Mouse (Mus musculus): Measurements from ENCODE around the gene Arhgap45.
"Not testable (repeated sequence)": the region's sequence is repeated elsewhere in the genome, so short reads cannot be mapped to it uniquely, and the experiment has no call there.

Gene Arhgap45

DNA sequence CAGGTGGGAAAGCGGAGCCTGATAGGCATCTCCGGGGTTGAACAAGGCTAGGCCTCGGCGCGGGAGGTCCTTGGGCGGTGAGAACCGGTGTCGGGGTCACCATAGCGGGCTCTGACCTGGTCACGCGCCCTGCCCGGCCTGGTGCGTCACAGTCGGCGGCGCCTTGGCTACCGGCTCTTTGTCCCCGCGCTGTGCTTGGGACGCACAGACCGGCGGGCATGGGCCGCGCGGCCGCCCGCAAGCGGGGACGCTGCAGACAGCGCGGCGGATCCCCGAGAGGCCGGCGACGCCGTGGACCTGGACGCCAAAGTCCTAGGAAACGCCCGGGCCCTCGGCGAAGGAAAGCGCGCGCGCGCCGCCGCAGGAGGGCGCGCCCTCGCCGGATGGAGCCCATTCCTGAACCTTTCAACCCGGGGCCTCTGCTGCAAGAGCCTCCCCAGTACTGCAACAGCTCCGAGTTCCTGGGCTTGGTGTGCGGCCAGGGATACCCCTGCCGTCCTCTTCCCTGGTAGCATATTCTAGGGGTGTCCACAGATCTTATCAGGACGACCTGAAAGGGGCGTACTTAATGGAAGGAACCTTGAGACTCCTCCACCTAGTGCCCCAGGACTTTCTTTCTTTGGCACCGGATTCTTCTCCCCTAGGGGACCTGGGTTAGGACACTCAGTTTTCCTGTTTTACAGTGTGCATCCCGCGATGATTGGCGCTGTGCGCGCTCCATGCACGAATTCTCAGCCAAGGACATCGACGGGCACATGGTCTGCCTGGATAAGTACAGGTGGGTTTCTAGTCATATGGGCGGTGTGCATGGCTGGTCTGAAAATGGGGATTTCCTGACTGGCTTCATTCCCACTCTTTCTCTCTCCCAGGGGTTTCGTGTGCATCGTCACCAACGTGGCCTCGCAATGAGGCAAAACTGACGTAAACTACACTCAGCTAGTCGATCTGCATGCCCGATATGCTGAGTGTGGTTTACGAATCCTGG, 37.7 kb downstream of the Arhgap45 start:
- no peak for DNase-seq (ENCODE audit: extremely low spot score, low read depth, low spot score)

DNA sequence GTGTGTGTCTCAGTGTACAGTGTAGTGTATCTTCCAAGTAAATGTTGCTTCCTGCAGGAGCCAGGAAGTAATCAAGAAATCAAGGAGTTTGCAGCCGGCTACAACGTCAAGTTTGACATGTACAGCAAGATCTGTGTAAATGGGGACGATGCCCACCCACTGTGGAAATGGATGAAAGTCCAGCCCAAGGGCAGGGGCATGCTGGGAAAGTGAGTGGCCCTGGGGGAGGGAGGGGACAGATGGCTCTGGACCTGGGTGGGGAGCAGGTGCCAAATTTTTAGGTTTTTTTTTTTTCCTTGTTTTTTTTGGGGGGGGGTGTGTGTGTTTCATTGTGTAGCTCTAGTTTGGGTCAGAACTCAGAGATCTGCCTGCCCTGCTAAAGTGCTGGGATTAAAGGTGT, 38.5 kb downstream of the Arhgap45 start:
- DNase-seq (ENCODE audit: extremely low spot score, low read depth, low spot score): not testable (repeated sequence)

DNA sequence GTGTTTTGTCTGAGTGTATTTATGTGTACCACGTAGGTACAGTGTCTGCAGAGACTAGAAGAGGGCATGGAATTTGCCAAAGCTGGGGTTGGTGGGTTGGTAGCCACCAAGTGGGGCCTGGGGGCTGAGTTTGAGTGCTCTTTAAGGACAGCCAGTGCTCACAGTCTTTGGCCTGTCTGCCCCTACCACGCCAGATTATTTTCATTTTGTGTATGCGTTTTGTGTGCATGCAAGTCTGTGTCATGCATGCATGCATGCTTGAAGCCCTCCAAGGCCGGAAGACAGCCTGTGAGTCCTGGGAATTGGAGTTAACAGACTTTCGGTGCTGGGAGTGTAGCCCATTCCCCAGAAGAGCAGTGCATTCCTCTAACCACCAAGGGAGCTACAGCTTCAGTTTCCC, 38.9 kb downstream of the Arhgap45 start:
- DNase-seq (ENCODE audit: extremely low spot score, low read depth, low spot score): no peak

DNA sequence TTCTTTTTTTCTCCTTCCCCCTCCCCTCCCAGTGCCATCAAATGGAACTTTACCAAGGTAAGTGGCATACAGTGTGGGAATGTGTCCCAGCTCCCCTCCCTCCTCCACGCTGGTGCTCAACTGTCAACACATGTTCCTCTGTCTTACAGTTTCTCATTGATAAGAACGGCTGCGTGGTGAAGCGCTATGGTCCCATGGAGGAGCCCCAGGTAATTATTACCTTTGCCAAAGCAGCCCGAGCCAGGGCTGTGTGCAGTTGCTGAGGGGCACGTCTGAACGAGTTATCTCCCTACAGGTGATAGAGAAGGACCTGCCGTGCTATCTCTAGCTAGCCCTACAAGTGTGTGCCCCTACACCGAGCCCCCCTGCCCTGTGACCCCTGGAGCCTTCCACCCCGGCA, 39.4 kb downstream of the Arhgap45 start:
- no peak for DNase-seq (ENCODE audit: extremely low spot score, low read depth, low spot score)

DNA sequence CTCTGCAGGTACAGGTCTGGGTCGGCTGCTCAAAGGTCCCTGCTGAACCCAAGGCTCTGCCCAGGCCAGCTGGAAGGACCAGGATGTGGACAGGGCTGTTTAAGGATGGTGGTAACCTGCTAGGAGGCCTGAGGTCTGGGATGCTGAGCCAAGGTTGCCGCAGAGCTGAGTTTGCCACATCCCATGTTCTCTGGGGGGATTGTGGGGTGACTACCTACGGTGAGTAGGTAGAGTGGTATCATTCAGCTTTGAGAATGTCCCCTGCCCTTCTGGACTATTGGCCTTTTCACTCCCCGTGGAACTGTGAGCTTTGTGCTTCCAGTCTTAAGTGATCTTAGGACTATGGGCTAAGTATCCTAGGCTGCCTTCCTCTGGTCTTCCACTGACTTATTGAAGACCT, 40.1 kb downstream of the Arhgap45 start:
- DNase-seq (ENCODE audit: extremely low spot score, low read depth, low spot score): no peak

DNA sequence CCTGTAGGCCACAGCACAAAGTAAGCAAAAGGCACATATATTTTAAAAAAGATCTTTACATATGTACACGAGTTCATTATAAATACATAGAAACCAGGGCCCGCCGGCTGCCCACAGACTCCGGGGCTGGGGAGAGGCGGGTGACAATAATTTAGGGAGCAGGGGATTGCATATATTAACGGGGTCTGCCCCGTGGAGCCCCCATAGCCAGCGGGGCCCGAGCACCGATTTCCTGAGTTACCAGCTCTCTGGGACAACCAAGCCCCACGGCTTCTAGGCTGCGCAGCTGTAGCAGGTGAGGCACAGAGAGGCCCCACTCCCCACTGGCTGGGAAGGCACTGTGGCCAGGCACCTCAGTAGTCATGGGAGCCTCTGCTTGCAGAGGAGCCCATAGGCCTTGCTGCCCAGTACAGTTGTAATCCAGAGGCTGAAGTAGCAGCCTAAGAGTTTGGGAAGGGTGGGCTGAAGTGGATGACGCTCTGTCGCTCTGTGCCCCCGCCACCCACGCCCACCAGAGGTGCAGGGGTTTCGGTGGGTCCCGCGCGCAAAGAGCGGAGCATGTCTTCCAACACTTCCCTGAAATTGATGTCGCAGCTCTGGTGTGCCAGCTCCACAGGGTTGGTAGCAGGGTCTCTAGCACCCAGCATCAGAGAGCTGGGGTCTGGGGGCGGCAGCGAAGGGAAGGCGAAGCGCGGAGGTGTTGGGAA, 40.7 kb downstream of the Arhgap45 start:
- no peak for DNase-seq (ENCODE audit: extremely low spot score, low read depth, low spot score)

DNA sequence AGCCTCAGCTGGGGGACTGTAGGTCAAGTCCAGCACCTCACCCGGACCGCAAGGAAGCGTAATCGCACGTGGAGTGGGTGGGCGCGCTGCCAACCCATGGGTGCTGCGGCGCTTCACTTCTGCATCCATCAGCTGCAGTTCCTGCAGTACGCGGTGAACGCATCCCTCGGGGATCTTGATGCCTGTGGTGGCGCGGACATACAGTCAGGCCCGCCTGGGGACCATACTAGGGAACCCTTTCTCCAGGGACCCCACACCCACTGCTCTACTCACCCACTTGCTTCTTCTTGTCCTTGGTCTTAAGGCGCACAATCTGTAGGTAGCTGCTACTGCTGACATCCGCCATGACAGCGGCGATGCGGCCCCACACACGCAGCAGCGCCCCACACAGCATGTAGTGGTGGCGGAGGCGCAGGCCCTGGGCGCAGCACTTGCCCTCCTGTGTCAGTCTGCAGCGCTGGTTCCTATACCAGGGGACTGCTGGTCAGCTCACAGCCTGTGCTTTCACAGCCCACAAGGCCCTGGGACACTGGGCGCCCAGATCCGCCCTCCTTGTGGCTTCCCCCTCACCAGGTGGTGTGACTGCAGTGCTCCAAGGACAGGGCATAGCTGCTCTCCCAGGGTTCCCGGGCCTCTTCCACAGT, 41.4 kb downstream of the Arhgap45 start:
- DNase-seq (ENCODE audit: extremely low spot score, low read depth, low spot score): no peak

DNA sequence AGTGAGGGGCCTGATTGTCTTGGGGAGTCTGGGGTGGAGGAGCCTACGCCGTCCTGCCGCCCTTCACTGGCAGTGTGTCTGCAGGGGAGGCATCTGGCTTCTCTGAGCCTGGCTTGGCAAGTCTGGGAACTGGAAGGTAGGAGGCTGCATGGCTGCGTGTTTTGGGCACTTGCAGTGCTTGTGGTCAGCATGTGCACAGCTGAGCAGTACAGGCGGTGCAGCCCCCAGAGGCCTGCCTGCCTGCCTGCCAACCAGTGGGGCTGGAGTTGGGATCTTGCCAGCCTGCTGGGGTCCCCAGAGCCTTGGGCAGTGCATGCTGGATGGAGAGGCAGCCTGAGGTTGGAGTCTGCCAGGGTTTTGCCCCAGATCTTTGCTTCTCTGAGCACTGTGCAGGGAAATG, 46.7 kb downstream of the Arhgap45 start:
- no peak for DNase-seq (ENCODE audit: extremely low spot score, low read depth, low spot score)

DNA sequence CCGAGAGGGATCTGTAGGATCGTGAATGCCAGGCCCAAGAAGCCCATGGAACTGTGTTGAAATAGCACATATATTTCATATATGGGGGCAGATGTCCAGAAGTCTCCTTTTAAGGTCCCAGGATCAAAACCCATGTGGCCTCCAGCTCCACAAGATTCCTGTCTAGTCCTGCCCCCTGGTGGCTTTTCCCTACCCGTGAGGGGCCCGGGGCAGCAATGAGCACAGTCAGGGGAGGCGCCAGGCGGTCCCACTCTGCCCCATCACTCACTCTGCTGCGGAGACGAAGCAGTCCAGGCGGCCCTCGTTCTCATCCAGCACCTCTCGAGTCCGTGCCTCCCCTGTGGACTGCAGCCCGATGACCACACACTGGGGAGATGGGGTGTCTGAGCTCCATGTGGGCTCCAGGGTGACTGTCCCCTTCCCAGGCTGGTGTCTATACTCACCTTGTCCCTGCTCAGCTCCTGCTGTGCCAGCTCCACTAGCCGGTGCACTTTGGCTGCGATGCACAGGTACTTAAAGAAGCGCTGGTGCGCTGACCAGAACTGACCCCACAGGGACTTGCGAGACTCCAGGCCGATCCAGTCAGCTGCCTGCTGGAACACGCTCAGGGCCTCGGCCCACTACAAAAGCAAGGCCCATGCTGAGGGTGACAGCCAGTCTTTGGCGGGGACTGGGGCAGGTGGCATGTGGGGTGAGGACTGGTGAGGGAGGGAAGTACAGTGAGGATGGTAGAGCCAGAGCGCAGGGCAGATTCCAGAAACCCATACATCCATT, 47.6 kb downstream of the Arhgap45 start:
- no peak for DNase-seq (ENCODE audit: extremely low spot score, low read depth, low spot score)

DNA sequence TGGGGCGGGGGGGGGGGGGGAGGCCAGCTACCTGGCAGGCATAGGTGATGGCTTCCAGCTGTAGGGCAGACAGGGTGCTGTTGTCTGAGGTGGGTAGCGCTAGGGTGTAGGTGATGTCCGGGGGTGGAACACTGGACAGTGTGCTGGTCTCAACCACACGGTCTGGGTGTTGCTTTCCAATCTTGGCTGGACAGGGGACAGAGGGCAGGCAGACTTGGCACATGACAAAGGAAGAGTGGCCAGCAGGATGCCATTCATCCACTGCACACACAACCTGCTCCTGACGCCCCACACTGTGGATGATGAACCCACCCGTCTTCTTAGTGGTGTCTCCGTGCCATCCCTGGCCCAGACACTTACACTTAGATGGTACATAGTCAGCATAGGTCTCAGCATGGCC, 52.8 kb downstream of the Arhgap45 start:
- no peak for DNase-seq (ENCODE audit: extremely low spot score, low read depth, low spot score)

DNA sequence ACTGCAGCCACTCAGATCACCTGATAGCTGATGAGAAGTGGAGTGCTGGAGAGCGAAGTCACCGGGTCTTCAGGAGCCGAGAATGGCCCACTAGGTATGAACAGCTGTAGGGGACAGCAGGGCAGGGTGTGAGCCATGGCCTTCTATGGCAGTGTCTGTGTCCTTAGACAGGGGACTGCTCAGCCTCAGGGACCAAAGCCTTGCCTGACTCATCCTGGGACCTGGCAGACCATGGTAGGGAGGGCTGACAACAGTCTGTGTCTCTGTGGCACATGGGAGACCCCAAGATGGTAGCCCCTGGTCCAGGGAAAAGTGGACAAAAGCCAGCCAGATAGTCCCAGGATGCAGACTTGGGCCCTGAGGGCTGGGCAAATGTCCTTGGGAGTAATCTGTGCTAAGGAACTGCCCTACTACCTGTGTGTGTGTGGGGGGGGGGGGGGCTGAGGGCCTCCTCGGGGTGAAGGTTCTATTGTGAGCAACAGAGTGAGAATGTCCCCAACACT, 53.5 kb downstream of the Arhgap45 start:
- no peak for DNase-seq (ENCODE audit: extremely low spot score, low read depth, low spot score)

DNA sequence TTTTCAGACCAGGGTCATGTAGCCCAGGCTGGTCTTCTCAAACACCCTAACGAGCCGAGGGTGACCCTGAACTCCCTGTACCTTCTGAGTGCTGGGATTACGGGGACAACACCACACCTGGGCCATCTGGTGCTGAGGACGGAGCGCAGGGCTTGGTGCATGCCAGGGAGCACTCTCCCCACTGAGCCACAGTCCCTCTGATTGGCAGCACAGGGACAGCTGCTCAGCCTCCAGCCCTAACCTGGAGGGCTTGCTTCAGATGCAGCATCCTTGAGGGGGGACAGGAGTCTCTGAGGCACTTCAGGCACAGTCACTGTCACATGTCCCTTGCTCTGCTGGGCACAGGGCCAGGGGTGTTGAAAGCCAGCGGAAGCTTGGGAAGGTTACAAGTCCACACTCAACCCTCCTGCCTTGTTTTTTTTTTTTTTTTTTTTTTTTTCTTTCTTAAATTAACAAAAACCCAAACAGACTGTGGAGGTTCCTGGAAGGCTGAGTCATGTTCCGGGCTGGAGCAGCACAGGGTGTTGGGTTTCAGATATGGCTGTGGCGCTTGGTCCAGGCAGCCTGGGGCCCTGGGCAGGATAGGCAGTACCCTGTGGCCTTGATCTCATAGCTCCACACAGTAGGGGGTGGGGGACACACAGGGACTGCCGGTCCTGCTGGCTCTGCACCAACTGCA, 54.5 kb downstream of the Arhgap45 start:
- DNase-seq (ENCODE audit: extremely low spot score, low read depth, low spot score): no peak

DNA sequence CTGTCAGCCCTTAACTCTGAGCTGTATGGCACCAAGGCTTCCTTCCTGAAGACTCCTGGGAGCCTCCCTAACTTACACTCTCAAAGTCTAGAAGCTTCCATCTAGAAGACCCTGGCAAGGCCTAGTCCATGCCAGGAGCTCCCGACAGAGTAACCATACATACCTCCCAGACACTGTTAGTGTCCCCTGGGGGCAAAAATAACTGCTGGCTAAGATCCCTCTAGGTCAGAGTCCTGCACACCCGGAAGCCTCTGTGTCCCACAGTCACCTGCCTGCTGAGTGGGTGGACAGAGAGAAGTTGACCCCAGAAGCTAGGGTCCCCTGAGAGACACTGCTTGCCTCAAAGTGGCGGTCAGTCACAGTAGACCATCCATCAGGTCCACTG, 55.1 kb downstream of the Arhgap45 start:
- no peak for DNase-seq (ENCODE audit: extremely low spot score, low read depth, low spot score)

DNA sequence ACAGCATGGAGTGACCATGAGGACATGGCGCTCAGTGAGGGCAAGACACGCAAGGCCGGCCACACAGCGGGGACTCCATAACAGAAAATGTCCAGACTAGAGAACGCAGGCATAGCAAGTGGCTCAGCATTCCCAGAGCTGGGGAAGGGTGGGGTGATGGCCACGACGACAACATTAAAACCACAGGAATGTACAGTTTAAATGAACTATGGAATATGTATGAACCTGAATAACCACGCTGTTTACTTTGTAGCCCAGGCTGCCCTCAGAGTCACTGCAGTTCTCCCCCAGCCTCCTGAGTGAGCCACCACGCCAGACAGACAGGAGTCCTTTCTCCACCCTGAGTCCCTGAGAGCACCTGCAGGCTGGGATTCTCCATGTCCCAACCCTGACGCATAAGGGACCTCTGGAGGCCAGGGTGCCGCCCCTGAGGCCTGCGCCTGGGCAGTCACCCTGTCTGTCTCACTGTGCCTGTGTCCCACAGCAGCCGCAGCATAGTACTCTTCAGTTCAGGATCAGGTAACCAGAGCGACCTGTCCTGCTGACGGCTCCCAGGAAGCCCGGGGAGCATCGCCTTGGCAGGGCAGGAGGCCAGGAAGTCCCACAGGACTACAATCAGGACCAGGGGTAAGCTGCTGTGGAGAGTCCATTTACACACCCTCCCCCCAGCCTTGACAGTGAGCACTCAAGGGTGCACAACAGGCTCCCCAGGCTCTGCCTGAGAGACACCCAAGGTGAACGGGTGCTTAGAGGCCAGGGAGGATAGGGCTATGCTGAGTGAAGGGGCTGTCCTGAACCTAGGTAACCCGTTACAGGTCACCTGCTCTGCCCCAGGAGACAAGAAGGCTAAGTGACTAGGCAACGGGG, 56.4 kb downstream of the Arhgap45 start:
- no peak for DNase-seq (ENCODE audit: extremely low spot score, low read depth, low spot score)

DNA sequence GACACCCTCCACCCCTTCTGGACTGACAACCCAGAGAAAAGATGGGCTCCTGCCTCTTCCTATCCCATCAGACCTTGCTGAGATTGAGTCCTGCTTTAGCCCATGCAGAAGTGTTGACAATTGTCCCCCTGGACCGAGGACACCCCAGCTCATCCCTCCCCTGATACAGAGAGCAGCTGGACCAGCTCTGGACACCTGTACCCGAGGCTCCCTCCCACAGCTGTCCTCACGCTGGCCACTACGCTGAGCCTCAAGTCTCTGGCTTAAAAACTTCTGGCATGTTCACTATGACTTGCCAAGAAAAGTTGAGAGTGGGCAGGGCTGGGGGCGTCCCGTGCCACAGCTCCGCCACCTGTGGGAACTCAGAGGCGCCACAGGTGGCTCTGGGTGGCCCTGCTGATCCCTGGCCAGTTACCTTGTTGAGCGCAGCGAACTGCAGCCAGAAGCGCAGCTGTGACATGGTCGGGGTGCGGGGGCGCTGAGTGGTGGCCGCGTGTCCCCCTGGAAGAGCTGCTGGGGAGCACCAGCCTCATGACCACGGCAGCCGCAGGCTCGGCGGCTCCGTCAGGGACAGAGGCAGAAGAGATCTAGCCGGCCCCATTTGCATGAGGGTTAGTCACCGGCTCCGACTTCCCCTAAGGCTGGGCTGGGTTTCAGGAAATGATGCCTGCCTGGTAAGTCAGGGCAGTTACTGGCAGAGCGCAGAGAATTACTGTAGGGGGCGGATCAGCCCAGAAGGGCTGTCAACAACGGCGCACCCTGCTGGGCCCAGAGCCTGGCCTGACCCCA, 58.6 kb downstream of the Arhgap45 start:
- DNase-seq (ENCODE audit: extremely low spot score, low read depth, low spot score): no peak

DNA sequence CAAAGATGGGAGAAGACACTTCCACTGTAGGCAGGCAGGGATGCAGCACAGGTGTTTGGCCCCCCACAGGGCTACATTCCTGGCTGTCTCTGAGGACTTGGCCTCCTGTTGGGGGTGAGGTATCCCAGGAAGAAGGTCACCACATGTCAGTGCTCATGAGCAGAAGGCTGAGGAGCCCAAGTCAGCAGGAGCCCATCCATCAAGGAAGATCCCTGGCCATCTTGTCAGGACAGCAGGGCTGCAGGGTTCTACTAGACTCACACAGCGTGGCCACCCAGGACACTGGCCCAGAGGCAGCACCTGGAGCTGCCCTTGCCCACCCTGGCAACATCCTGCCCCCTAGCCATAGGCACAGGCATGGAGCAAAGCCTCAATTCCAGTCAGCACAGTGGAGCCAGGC, 59.5 kb downstream of the Arhgap45 start:
- DNase-seq (ENCODE audit: extremely low spot score, low read depth, low spot score): no peak

DNA sequence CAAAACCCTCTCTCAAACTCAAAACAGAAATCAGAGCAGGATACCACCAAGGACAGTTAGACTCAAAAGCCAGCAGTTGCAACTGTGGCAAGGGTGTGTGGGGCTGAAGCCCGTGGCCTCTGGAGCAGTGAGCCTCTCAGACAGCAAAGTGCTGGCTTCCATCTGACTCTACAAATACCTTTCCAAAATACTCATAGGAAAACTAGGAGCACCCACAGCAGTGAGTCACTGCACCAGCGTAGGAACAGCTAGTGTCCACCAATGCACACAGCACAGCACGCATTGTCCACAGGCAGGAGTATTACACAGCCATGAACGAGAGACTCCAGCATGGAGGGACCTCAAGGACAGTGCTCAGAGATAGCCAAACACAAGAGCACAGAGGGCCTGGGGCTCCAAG, 59.9 kb downstream of the Arhgap45 start:
- no peak for DNase-seq (ENCODE audit: extremely low spot score, low read depth, low spot score)

DNA sequence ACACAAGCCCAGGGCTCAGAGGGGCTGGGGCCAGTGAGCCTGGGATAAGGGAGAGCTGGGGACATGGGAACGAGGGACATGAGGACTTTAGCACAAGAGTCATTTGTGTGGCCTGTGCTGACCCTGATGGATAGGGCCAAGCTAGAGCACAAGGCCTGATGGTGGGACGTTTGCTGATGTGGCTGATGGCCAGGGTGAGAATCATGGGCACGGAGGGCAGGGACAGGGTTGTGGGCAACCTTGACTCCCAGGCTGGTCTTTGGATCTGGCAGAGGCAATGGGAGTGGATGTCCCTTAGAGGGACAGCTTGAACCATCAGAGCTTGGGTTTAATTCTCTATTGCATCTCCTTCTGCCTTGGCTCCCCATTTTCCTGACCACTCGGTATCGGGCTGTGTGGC, 60.9 kb downstream of the Arhgap45 start:
- no peak for DNase-seq (ENCODE audit: extremely low spot score, low read depth, low spot score)

DNA sequence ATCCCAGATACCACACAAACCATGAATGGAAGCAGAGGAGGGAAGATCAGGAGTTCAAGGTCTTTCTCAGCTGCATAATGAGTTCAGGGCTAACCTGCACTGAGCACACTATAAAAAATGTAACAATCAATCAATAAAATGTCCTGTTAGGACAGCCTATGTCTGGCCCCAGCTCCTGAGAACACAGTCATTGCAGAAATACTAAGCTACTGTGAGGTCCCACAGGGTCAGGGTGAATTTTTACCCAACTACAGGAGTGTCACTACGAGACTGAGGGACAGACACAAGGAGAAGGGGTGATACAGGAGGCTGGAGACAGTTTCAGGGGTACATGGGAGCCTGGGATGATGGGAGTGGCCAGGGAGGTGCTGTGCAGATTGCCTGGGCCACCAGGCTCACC, 61.9 kb downstream of the Arhgap45 start:
- DNase-seq (ENCODE audit: extremely low spot score, low read depth, low spot score): no peak
